Mouse (Mus musculus) gastrocnemius, postnatal 14 days (tissue): Measurements from ENCODE around the gene Lum. TPM values are rescaled to one million over a fixed set of nuclear protein-coding genes. Genes with fewer than 3 reads are reported as not detected.

Experiments used
- total RNA-seq, 2 experiments: library from RNA; stranded (reverse); gene quantifications; 2 replicates each; pipeline ENCODE4 v1.2.3; 2021

The Lum gene
- total RNA-seq, 2 experiments from 2014 or later, result 36.7 to 56.8 TPM

Other genes with a start within 250 kb of the Lum start
- 100 to 1,000 TPM; 413 to 497 TPM for gene Dcn, start 85.5 kb upstream of the Lum start, total RNA-seq
- 10 to 100 TPM; 50.2 to 52.1 TPM for gene Kera, start 41.8 kb downstream of the Lum start, total RNA-seq
- under 1 TPM in 1 of 2 experiments, not detected in 1; 0.18 TPM for gene Epyc, start 78.9 kb downstream of the Lum start, total RNA-seq
- not detected for gene Ccer1, start 127.9 kb downstream of the Lum start, total RNA-seq
- not detected for gene C030005K15Rik, start 161.6 kb downstream of the Lum start, total RNA-seq